Mouse (Mus musculus): ENCODE measurements around the gene Psmg4.

The Psmg4 gene

DNA sequence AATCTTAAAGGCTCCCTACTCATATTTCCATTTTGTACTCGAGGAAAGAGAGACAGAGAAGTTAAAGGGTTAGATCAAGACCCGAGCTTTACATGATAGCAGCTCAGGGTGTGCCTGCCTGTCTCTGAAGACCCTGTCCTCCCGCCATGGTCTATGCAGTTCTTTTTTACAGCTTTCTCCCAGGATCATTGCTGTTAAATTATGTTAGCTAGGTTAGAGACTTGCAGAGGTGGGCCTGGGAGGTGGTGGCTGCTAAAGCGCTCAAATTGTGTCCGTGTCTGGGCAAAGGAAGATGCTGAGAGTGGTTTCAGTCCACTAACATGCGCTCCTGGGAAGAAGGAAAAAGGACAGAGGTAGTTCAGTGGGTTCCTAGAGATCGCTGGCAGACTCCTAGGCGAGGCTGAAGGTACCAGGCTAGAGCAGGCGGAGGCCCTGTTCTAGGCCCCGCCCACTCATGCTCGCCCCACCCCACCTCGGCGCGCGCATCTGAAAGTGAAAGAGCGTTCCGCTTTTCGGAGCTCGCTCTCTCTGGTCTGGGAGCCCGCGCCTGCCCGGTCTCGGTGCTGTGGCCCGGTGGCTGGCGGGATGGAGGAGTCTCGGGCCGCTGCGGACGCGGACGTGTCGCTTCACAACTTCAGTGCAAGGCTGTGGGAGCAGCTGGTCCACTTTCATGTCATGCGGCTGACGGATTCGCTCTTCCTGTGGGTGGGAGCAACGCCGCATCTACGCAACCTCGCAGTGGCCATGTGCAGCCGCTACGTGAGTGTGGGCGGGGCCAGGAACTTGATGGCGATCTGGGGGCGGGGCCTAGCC is at the start of gene Psmg4:
TSS of gene Psmg4 (plus strand) at position 474 of the 813 bp plus-strand sequence.
- DNase-seq (ENCODE audit: low read depth, low spot score), result peak; percentile 84

DNA sequence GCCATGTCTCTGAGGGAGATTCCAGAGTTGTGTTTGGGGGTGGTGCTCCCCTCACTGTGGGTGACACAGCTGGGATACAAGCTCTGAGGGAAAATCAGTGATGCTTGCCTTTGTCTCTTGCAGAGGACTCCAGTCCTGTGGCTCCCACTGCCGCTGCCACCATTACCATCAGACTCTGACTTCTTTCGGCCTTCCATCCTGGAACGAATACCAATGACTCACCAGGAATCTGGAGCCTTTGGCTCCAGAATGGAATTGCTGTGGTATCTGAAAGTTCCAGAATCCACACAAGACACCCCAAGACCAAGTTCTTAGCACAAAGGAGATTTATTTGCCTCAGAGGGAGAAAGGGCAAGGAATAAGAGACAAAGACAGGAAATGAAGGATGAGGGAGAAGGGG is 49.7 kb upstream of the Psmg4 start:
- DNase-seq (ENCODE audit: low read depth, low spot score), result no peak

DNA sequence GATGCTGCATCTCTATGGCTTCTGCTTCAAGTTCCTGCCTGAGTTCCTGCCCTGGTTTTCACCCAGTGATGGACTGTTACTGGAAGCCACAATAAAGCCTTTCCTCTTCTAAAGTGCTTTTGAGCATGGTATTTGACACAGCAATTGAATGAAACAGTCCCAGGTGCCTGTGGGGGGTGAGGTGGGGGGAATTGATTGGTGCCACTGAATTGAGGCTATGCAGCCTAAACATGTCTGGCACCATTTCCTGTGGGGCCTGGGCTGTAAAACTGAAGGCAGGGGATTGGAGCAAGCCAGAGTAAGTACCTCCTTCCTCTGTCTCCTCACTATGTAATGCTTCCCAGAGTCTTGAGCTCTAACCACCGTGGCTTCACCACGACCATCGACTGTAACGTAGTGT is 48.1 kb upstream of the Psmg4 start:
- DNase-seq (ENCODE audit: low read depth, low spot score), result no peak

DNA sequence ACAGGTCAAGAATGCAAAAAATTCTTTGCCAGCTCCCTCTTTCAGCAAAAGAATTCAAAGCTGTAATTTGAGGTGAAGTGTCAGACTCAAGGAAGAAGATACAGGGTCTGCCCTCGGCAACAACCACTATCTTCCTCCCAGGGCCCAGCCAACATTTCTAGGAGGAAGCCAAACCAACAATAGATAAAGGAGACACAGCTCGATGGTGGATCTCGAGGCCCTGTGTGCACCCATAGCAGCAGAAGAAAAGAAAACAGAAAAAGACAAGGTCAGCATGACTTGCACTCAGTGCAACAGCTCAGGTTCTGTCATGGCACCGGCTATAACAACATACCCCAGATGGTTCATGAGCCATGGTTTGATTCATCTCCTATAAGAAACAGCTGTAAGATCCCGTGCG is 46.3 kb upstream of the Psmg4 start:
- DNase-seq (ENCODE audit: low read depth, low spot score), result no peak

DNA sequence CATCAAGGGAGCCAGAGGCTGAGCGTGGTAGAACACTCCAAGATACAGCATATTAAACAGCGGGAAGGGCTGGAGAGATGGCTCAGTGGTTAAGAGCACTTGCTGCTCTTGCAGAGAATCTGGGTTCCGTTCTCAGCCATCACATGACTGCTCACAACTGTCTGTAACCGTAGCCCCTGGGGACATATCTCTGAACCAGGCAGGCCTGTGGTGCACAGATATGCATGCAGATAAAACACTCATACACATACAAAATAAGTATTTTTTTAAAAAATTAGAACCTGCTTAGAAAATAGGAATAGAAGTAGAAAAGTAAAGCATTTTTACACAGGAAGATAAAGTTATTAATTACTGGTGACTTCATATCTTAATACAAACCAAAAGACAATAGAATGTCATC is 43.9 kb upstream of the Psmg4 start:
- no peak for DNase-seq (ENCODE audit: low read depth, low spot score)

DNA sequence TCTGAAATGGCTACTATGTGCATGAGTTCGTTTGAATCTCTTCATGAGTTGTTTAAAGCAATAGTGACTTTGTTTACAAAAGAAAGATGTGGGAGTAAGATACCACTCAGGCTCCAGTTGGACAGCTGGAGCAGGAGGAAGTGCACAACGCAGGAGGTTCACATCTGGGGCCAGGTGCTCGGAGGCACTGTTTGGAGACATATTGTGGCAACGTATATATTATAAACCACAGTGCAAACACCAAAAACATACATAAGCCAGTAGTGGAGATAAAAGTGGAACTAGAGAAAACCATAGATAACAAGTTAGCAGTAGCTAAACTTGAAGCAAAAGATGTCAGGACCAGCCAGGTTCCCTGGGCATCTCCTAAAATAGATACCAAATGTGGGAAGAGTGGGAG is 43.4 kb upstream of the Psmg4 start:
- no peak for DNase-seq (ENCODE audit: low read depth, low spot score)

DNA sequence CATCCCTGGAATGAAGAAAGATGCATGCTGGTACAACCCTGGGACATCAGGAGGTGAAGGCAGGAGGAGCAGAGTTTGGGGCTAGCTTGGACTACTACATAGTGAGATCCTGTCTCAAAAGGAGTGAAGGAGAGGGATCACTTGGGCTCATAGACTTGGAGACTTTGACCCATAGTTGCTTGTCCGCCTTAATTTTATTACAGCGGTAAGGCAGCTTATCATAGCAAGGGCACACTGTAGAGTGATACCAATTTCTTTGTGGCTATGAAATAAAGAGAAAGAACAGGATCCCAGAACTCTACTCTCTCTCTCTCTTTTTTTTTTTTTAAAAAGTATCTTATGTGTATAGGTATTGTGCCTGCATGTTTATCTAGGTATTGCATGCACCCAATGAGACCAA is 42.2 kb upstream of the Psmg4 start:
- no peak for DNase-seq (ENCODE audit: low read depth, low spot score)

DNA sequence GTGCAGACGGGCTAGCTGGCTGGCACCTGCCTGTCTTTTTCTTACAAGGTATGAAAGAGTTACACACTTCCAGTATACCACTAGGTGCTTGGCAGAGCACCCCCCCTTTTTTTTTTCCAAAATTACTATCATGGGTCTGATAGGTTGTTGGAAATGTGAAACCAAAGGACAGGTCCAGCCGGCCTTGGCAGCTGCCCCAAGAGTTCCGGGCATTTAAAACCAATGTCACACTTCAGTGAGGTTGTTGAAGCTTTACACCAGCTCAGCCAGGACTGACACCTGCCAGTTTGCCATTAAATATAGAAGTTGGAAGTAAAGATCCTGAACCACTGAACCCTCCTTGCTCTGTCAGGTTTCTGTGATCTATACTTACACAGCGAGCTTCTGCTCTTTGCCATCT is 37.1 kb upstream of the Psmg4 start:
- no peak for DNase-seq (ENCODE audit: low read depth, low spot score)

DNA sequence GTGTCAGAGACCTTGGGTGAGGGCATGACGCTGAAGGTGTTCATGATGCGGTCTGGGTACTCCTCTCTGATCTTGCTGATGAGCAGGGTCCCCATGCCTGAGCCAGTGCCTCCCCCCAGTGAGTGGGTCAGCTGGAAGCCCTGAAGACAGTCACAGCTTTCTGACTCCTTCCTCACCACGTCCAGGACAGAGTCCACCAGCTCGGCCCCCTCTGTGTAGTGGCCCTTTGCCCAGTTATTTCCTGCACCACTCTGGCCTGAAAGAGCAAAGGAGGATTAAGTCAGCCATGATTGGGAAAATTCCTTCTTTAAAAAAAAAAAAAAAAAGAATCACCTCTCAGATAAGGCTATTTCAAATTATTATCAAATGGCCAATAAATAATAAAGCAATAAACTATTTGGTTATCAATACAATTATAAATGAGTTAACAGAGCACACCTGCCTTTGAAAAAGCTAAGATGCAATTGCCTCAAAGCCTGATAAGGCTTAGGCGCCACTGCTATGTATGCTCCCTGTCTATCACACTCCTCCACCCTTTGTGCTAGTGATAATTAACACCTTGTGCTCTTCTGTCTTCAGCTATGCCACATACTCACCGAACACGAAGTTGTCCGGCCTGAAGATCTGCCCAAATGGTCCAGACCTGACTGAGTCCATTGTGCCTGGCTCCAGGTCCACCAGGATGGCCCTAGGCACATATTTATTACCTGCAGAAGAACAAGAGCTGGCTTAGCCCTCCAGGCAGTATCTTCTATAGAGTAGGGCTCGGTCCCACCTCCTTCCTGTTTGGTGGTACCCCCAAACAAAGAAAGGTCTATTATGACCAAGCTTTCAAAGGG is 34.3 kb upstream of the Psmg4 start:
- no peak for DNase-seq (ENCODE audit: low read depth, low spot score)

DNA sequence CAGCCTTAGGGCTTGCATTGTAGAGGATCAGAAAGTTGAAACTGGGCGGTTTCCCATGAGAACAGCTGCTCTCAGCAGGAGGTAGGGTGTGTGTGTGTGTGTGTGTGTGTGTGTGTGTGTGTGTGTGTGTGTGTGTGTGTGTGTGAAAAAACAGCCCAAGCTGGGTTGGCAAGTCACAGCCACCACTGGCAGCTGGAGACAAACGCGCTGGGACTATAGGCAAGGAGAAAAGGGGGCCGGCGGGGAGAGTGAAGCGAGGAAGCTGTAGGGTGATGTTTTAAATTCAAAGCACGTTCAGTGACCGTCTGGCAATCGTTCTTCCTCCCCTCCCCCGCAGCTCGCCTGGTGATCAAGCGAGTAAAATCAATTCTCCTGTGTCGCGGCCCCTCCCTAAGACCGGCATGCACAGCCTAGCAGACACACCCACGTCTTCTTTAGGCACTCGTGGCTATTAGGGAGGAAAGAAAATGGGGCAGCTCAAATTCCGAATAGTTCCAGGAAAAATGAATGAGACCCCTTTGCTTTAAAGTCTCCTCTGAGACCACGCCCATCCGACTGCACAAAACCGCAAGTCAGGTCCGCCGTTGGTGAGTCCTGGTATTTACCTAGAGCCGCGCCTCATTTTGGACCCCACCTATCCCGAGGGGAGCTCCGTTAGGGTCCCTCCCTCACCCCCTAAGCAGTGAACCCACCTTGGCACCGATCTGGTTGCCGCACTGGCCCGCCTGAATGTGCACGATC is 33.1 kb upstream of the Psmg4 start:
- DNase-seq (ENCODE audit: low read depth, low spot score), result peak; percentile 23

DNA sequence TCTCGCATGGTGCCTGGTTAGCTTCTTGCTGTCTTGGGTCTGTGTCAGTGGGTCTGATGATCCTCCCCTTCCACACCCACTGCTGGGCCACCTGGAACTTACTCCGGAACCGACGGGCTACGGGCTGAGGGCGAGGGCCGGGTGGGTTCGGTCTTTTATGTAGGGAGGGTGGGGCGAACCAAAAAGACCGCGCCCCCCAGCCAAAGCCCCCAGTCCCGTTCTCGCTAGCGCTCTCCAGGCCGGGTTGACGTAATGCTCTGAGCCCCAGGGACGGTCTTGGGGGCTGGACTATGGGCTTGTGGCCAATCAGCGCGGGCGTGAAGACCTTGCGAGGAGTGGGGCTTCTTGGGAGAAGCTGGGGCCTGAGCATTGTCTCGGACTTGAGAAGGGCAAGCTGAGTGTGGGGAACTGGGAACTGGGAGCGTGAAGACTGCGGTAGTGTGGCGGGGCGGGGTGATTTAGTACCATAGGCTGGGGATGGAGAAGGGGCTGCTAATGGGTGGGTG is 32.5 kb upstream of the Psmg4 start, which contains the start of gene Tubb2b:
TSS of gene Tubb2b (minus strand) at position 241 of the 506 bp plus-strand sequence.
- peak; percentile 83 for DNase-seq (ENCODE audit: low read depth, low spot score)

DNA sequence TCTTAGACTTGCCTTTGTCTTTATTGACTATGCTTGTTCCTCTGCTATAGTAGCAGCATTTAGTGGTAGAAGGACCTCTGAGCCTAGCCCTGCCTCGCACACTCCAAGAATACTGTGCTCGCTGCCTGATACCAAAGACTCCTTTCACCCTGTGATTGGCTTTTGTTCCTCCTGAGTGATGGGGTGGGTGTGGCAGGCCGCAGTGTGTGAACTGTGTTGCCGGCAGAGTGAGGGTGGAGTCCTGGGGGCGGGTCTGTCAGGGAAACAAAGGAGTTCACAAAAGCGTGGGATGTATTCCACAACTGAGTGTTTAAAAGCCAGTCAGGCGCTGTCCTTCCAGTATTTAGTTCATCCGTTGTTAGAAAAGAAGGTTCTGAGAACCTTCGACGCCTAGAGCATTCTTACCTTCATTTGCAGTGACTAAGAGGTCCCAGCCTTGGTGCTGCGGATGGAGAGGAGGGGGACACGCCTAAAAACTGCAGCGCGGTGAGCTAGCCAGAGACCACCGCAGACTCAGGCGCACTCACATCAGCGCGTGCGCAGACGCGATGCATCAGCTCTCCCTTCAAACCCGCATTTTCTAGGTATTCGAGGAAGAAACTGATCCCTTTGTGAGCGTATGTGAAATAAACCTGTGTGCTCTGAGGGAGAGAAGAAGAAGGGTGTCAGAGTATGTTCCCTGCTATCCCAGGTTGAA is 31.6 kb upstream of the Psmg4 start:
- no peak for DNase-seq (ENCODE audit: low read depth, low spot score)

DNA sequence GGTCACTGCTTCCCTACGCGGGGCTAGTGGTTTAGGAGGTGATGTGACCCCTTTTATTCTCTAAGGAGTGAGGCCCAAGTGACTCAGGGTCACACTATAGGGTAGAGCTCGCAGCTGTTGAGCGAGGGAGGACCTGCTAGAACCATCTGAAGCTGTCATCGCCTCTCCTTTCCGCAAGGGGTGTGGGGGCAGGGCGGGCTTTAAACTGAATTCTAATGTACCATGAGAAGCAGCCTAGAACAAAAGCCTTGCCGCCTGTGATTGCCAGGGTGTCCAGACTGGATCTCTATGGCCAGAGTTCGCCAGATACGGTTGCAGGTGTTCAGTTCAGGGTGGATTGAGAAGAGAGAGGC is 31.1 kb upstream of the Psmg4 start:
- DNase-seq (ENCODE audit: low read depth, low spot score), result no peak

DNA sequence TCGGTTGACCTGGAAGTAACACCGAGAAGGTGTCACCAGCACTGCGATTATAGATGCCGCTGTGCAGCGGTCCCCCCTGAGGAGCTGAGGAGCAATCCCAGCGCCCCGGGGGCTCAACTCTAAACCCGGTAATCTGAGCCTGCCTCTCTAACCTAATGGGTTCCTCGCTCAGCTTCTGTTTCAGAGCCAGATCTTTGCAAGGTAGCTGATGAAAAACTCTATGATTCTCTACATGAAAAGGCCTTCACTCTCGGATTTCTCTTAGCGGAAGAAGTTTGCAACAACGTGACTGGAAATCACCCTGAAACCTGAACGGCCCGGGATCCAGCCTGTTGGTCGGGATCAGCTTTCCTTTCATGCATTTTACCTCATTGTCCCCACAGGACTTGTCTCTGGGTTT is 30.5 kb upstream of the Psmg4 start:
- no peak for DNase-seq (ENCODE audit: low read depth, low spot score)

DNA sequence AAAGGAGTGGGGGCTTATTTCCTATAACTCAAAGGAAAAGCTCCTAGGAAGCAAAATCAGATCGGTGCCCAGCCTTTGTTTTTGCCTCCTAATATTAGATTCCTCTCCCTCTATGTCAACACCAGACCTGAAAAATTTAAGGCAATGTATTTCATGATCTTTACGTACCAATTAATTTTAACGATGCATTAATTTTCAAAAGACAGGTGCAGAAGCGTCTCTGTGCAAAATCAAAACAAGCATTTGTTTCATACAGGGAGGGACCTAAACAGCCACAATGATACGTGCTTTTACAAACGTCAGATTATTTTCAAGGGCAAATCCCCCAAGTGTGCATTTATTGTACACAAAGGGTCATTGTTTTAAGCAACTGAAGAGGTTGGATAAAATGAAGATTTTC is 29.9 kb upstream of the Psmg4 start:
- no peak for DNase-seq (ENCODE audit: low read depth, low spot score)

DNA sequence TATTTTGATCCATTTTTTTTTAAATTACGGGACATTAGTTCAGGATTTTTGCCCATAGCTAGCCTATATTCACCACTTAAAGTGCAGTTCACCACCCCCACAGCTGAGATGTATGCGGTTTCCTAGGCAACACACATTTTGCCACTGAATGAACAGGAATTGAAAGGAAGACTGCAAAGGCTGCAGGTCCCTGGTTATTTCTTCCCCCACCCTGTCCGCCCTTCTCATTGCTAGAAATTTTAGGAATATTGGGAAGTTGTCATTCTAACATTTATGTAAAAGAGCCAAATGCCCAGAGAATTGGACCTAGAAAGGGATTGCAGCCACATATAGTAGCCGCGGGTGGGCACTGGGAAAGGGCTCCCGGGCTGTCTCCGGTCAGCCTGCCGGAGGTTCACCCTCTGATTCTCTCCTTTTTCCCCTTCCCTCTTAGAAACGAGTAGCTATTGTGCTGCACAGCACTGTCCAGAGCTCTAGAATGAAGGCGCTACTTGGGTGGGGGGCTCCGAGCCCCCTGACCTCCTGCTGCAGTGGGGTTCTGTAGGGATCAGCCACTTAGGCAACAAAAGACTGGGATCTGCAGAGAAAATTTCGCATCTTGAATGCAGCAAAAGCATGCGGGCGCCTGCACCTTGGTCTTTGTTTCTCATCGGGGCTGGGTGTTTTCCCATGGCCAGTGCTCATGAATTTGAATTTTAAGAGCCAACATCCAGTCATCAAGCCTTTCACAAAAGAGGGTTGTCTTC is 29.3 kb upstream of the Psmg4 start:
- DNase-seq (ENCODE audit: low read depth, low spot score), result no peak

DNA sequence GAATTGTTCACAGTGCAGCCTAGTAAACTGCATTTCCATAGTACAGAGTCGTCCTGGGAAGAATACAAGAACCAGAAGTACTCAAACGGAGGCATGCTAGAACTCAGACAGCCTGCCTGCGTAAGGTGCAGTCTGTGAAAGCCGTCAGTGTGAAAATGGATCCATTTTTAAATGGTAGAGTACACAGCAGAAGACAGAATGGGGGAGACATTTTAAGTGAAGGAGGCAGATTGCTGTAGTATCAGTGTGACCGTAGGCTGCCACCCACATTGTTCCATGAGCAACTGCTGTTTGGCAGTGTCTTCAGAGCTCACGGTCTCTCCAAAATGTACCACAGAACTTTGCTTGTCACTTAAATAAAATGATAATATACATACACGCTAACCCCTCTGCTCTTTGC is 28.5 kb upstream of the Psmg4 start:
- no peak for DNase-seq (ENCODE audit: low read depth, low spot score)

DNA sequence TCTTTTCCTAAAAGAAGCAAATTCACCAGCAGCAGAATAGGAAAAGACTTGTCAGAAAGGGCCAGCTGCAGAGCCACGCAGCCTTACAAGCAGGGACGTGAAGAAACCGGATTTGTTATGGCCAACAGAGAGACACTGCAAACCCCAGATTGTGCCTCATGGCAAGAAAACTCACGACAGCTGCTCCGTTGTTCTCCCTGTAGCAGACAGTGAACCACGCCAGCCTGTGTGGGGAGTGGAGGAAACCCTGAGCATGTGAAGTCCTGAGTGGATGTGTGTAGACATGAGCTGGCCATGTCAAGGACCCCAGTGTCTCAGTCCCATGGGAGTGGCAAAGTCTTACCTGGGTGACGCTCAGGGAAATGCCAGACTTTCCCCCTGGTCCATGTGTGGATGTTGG is 26.2 kb upstream of the Psmg4 start:
- no peak for DNase-seq (ENCODE audit: low read depth, low spot score)

DNA sequence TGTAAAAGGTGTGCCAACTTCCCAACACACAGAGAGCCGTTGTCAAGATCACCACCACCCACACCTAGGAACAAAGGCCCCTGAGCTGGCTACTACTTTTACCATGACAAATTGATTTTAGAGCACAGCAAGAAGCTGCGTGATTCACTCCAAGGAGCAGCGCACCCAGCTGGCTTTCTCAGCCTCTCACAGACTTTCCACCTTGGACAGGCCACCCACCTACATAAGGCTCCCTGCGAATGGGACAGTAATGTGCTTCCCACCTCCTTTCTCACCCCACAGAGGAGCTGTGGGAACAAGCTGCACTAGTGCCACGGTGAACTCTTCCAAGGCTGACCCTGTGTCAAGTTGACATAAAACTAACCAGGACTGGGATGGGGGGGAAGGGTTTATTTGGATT is 19.4 kb upstream of the Psmg4 start:
- DNase-seq (ENCODE audit: low read depth, low spot score), result no peak

DNA sequence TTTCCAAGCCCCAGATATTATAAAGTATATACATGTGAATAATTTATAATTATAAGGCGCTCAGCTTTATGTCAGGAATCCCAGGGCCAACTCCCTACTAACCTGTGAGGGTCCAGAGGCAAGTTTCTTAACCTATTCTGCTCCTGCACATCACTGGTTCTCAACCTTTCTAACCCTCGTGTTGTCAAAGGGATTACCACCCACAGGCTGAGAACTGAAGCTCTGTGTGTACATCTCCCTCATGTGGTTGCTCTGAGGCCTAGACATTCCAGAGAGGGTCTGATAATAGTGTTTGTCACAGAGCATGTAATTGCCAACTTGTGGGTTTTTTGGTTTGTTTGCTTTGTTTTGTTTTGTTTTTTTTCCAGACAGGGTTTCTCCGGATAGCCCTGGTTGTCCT is 15.8 kb upstream of the Psmg4 start:
- DNase-seq (ENCODE audit: low read depth, low spot score), result no peak

DNA sequence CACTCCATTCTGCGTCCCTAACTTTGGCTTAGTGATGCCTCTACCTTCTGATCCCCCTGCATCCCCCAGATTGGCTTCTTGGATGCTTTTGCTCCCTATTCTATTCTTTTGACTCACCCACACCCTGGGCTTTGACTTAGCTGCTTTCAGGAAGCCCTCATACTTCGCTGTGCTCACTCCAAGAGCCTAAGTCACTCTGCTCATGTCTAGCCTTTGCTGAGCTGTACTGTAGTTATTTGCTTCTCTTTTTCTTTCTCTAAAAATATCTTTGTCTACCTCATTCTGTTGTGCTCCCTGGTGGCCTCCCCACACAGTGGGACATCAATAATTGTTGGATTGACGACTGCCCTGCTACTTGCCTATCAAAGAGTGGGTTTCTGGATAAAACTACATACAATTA is 14.6 kb upstream of the Psmg4 start:
- no peak for DNase-seq (ENCODE audit: low read depth, low spot score)

All from retina, postnatal 7 days (tissue).